Mouse (Mus musculus) intestine, embryonic 15.5 days (tissue): ENCODE measurements at regions not wholly inside any gene's neighbourhood (a gene's known extent, or its start where the extent isn't known, plus 50 kb on each side); places are given as distances from the start of the nearest gene placed in this dataset.

ENCODE experiments used
- ATAC-seq: fragments of 200-750 bp; cut with Nextera tagmentation; 2 replicates; pipeline ENCODE4 v1.8.0; 2017; ENCODE audit warnings: moderate TSS enrichment, moderate library complexity
- H3K27ac ChIP-seq: fragments of 300-500 bp; sonication (generic); 2 replicates; pipeline ENCODE4 v1.5.1; 2015; ENCODE audit warnings: mild to moderate bottlenecking, inconsistent platforms
- H3K27me3 ChIP-seq: fragments of 300-500 bp; sonication (generic); replicated peaks from 2 replicates; pipeline ENCODE4 v1.6.1; 2015; ENCODE audit warnings: inconsistent platforms
- H3K36me3 ChIP-seq: fragments of 300-500 bp; sonication (generic); 2 replicates; pipeline ENCODE4 v1.6.1; 2015; ENCODE audit warnings: inconsistent platforms
- H3K4me1 ChIP-seq: fragments of 300-500 bp; sonication (generic); replicated peaks from 2 replicates; pipeline ENCODE4 v1.6.1; 2015; ENCODE audit warnings: inconsistent platforms
- H3K4me2 ChIP-seq: fragments of 300-500 bp; sonication (generic); replicated peaks from 2 replicates; pipeline ENCODE4 v1.6.1; 2015; ENCODE audit warnings: mild to moderate bottlenecking, inconsistent platforms
- H3K4me3 ChIP-seq: fragments of 300-500 bp; sonication (generic); replicated peaks from 2 replicates; pipeline ENCODE4 v1.5.1; 2015; ENCODE audit warnings: inconsistent platforms
- H3K9ac ChIP-seq: fragments of 300-500 bp; sonication (generic); 2 replicates; pipeline ENCODE4 v1.6.1; 2015; ENCODE audit warnings: inconsistent platforms
- H3K9me3 ChIP-seq: fragments of 300-500 bp; sonication (generic); 2 replicates; pipeline ENCODE4 v1.6.1; 2016; ENCODE audit warnings: inconsistent platforms
- WGBS: fragments of 180-500 bp; shearing (Covaris S2); methylation state at CpG from one replicate; pipeline ENCODE4 v1.1.7; 2015; 5-methylcytosine and 5-hydroxymethylcytosine counted together

GRCm38 (mm10) chr13:44421922-44422321 lies 307.4 kb upstream of the Jarid2 start:
- H3K4me2 ChIP-seq: no peak overlapping the region
- no peak for ATAC-seq
- peaks cover 19% of the 10 kb centered on the region for H3K4me1 ChIP-seq
- no peaks in the 10 kb centered on the region for H3K27me3 ChIP-seq
- H3K9me3 ChIP-seq: no peaks in the 10 kb centered on the region
- no peaks in the 10 kb centered on the region for H3K36me3 ChIP-seq
- no peak overlapping the region for H3K9ac ChIP-seq
- 83% methylated on average over 5 of the region's 5 CpGs for WGBS
- H3K4me3 ChIP-seq: no peak overlapping the region
- H3K27ac ChIP-seq: no peak overlapping the region

- Histone ChIP-seq H3K4me1 (no peaks in the 10 kb centered on the region), H3K36me3 (no peaks in the 10 kb centered on the region), H3K4me2 (no peak overlapping the region), H3K9me3 (no peaks in the 10 kb centered on the region), H3K4me3 (no peak overlapping the region), H3K27me3 (no peaks in the 10 kb centered on the region), H3K9ac (no peak overlapping the region), H3K27ac (no peak overlapping the region)
- no peak for ATAC-seq
- WGBS: 77% methylated on average over 8 of the region's 8 CpGs
These were observed 298.8 kb upstream of the Jarid2 start for GRCm38 (mm10) chr13:44430492-44430891.

- 66% methylated on average over 1 of the region's 1 CpGs for WGBS
- Histone ChIP-seq H3K27ac (no peak overlapping the region), H3K9me3 (no peaks in the 10 kb centered on the region), H3K9ac (no peak overlapping the region), H3K4me3 (no peak overlapping the region), H3K27me3 (no peaks in the 10 kb centered on the region), H3K36me3 (no peaks in the 10 kb centered on the region), H3K4me2 (no peak overlapping the region), H3K4me1 (no peaks in the 10 kb centered on the region)
- no peak for ATAC-seq
These were observed 291.6 kb upstream of the Jarid2 start for GRCm38 (mm10) chr13:44437709-44438108.

- no peak for ATAC-seq
- 87% methylated on average over 3 of the region's 3 CpGs for WGBS
- Histone ChIP-seq H3K4me2 (no peak overlapping the region), H3K4me3 (no peak overlapping the region), H3K36me3 (no peaks in the 10 kb centered on the region), H3K4me1 (no peaks in the 10 kb centered on the region), H3K27me3 (no peaks in the 10 kb centered on the region), H3K27ac (no peak overlapping the region), H3K9ac (no peak overlapping the region), H3K9me3 (no peaks in the 10 kb centered on the region)
These were observed 288.2 kb upstream of the Jarid2 start for GRCm38 (mm10) chr13:44441061-44441460.

- H3K4me1 ChIP-seq: 0 out of 2 replicates have a peak, but pooled peaks cover 2% of the 10 kb centered on the region
- WGBS: 68% methylated on average over 1 of the region's 1 CpGs
- H3K27me3 ChIP-seq: no peaks in the 10 kb centered on the region
- no peak overlapping the region for H3K4me3 ChIP-seq
- no peaks in the 10 kb centered on the region for H3K36me3 ChIP-seq
- no peaks in the 10 kb centered on the region for H3K9me3 ChIP-seq
- no peak overlapping the region for H3K4me2 ChIP-seq
- H3K9ac ChIP-seq: no peak overlapping the region
- no peak overlapping the region for H3K27ac ChIP-seq
- peak; percentile 77 for ATAC-seq
These were observed 280.0 kb upstream of the Jarid2 start for GRCm38 (mm10) chr13:44449216-44449830.

GRCm38 (mm10) chr13:44451224-44451623 lies 278.1 kb upstream of the Jarid2 start:
- ATAC-seq: peak; percentile 79
- no peak overlapping the region for H3K27ac ChIP-seq

GRCm38 (mm10) chr13:44453131-44453530 lies 276.1 kb upstream of the Jarid2 start:
- Histone ChIP-seq H3K4me1 (0 out of 2 replicates have a peak, but pooled peaks cover 2% of the 10 kb centered on the region), H3K27me3 (no peaks in the 10 kb centered on the region), H3K9me3 (no peaks in the 10 kb centered on the region), H3K36me3 (no peaks in the 10 kb centered on the region), H3K27ac (no peak overlapping the region), H3K9ac (no peak overlapping the region), H3K4me3 (no peak overlapping the region), H3K4me2 (no peak overlapping the region)
- 80% methylated on average over 7 of the region's 7 CpGs for WGBS
- ATAC-seq: no peak

More at GRCm38 (mm10) chr13:44451224-44451623, 278.1 kb upstream of the Jarid2 start:
- Histone ChIP-seq H3K4me1 (0 out of 2 replicates have a peak, but pooled peaks cover 2% of the 10 kb centered on the region), H3K36me3 (no peaks in the 10 kb centered on the region), H3K9ac (no peak overlapping the region), H3K4me2 (no peak overlapping the region), H3K9me3 (no peaks in the 10 kb centered on the region), H3K27me3 (no peaks in the 10 kb centered on the region), H3K4me3 (no peak overlapping the region)
- 65% methylated on average over 5 of the region's 5 CpGs for WGBS

GRCm38 (mm10) chr13:44454136-44454535 lies 275.1 kb upstream of the Jarid2 start:
- WGBS: 49% methylated on average over 9 of the region's 9 CpGs
- H3K4me2 ChIP-seq: 0 out of 2 replicates have a peak overlapping the region, but pooled peaks have one; percentile 23
- no peaks in the 10 kb centered on the region for H3K9me3 ChIP-seq
- no peak overlapping the region for H3K9ac ChIP-seq
- H3K4me1 ChIP-seq: 0 out of 2 replicates have a peak, but pooled peaks cover 2% of the 10 kb centered on the region
- H3K27me3 ChIP-seq: no peaks in the 10 kb centered on the region
- ATAC-seq: no peak
- H3K36me3 ChIP-seq: no peaks in the 10 kb centered on the region
- H3K4me3 ChIP-seq: no peak overlapping the region
- no peak overlapping the region for H3K27ac ChIP-seq

GRCm38 (mm10) chr13:44455193-44455592 lies 274.1 kb upstream of the Jarid2 start:
- Histone ChIP-seq H3K9ac (no peak overlapping the region), H3K4me1 (0 out of 2 replicates have a peak, but pooled peaks cover 2% of the 10 kb centered on the region), H3K27ac (no peak overlapping the region; the same call in 1 of the 2 replicates), H3K4me2 (no peak overlapping the region), H3K27me3 (no peaks in the 10 kb centered on the region), H3K9me3 (no peaks in the 10 kb centered on the region), H3K4me3 (no peak overlapping the region), H3K36me3 (no peaks in the 10 kb centered on the region)
- peak; percentile 72 for ATAC-seq
- 60% methylated on average over 5 of the region's 5 CpGs for WGBS

GRCm38 (mm10) chr13:44458744-44459143 lies 270.5 kb upstream of the Jarid2 start:
- Histone ChIP-seq H3K4me2 (no peak overlapping the region), H3K9ac (no peak overlapping the region), H3K4me3 (no peak overlapping the region), H3K27ac (no peak overlapping the region), H3K4me1 (no peaks in the 10 kb centered on the region), H3K36me3 (no peaks in the 10 kb centered on the region), H3K27me3 (no peaks in the 10 kb centered on the region), H3K9me3 (no peaks in the 10 kb centered on the region)
- no peak for ATAC-seq
- WGBS: 79% methylated on average over 3 of the region's 3 CpGs

- no peaks in the 10 kb centered on the region for H3K9me3 ChIP-seq
- H3K4me3 ChIP-seq: no peak overlapping the region
- no peak for ATAC-seq
- H3K36me3 ChIP-seq: no peaks in the 10 kb centered on the region
- no peaks in the 10 kb centered on the region for H3K4me1 ChIP-seq
- H3K27ac ChIP-seq: no peak overlapping the region
- no peaks in the 10 kb centered on the region for H3K27me3 ChIP-seq
- WGBS: 78% methylated on average over 4 of the region's 4 CpGs
- H3K9ac ChIP-seq: no peak overlapping the region
- H3K4me2 ChIP-seq: no peak overlapping the region
These were observed 270.1 kb upstream of the Jarid2 start for GRCm38 (mm10) chr13:44459148-44459547.

- no peaks in the 10 kb centered on the region for H3K9me3 ChIP-seq
- H3K4me2 ChIP-seq: no peak overlapping the region
- no peak for ATAC-seq
- no peak overlapping the region for H3K27ac ChIP-seq
- no peak overlapping the region for H3K9ac ChIP-seq
- 97% methylated on average over 4 of the region's 4 CpGs for WGBS
- no peaks in the 10 kb centered on the region for H3K27me3 ChIP-seq
- H3K4me3 ChIP-seq: no peak overlapping the region
- no peaks in the 10 kb centered on the region for H3K36me3 ChIP-seq
- no peaks in the 10 kb centered on the region for H3K4me1 ChIP-seq
These were observed 265.6 kb upstream of the Jarid2 start for GRCm38 (mm10) chr13:44463675-44464074.

- 69% methylated on average over 7 of the region's 7 CpGs for WGBS
- H3K27me3 ChIP-seq: no peaks in the 10 kb centered on the region
- H3K9me3 ChIP-seq: no peaks in the 10 kb centered on the region
- no peaks in the 10 kb centered on the region for H3K4me1 ChIP-seq
- no peak overlapping the region for H3K27ac ChIP-seq
- no peak overlapping the region for H3K9ac ChIP-seq
- no peak for ATAC-seq
- H3K36me3 ChIP-seq: no peaks in the 10 kb centered on the region
- no peak overlapping the region for H3K4me2 ChIP-seq
- no peak overlapping the region for H3K4me3 ChIP-seq
These were observed 263.7 kb upstream of the Jarid2 start for GRCm38 (mm10) chr13:44465567-44465966.
